Mouse (Mus musculus) lung, adult 2 months (tissue): ENCODE results near the gene Igflr1.

Source experiments
- CTCF ChIP-seq: fragments of 200-500 bp; IDR thresholded peaks from 2 replicates; pipeline ENCODE4 v1.5.1; 2011; ENCODE audit warnings: mild to moderate bottlenecking, low read length, control low read depth; ENCODE audit not compliant: insufficient read depth
- POLR2A ChIP-seq: fragments of 200-500 bp; IDR thresholded peaks from 2 replicates; pipeline ENCODE4 v1.6.1; 2011; ENCODE audit warnings: low read depth, mild to moderate bottlenecking, control low read depth, low read length, borderline replicate concordance; ENCODE audit errors: extremely low read depth

- no peak for TF ChIP-seq POLR2A
- no peak for TF ChIP-seq CTCF
Observed at GRCm38 (mm10) chr7:30558656-30559442, 6.4 kb upstream of the Igflr1 start.
